Mouse (Mus musculus): ENCODE measurements at regions not wholly inside any gene's neighbourhood (a gene's known extent, or its start where the extent isn't known, plus 50 kb on each side); places are given as distances from the start of the nearest gene placed in this dataset.

GRCm38 (mm10) chr1:35936362-35937093 lies 131.7 kb upstream of the Hs6st1 start:
- Histone ChIP-seq H3K36me3 (ENCODE audit: control insufficient read depth, insufficient read depth, low read length) (no peaks in the 10 kb centered on the region), H3K4me3 (ENCODE audit: low read length) (no peak overlapping the region), H3K9ac (ENCODE audit: low read depth, low read length) (no peak overlapping the region), H3K9me3 (ENCODE audit: control insufficient read depth, low read length) (no peaks in the 10 kb centered on the region), H3K4me2 (ENCODE audit: low read depth, low read length) (no peak overlapping the region), H3K27ac (ENCODE audit: low read length) (no peak overlapping the region), H3K4me1 (ENCODE audit: control insufficient read depth, insufficient read depth, low read length) (no peaks in the 10 kb centered on the region), H3K27me3 (replicated peaks; ENCODE audit: control insufficient read depth, insufficient read depth, low read length) (no peaks in the 10 kb centered on the region)
- no peak for ATAC-seq
- WGBS: 70% methylated on average over 5 of the region's 5 CpGs

- Histone ChIP-seq H3K9ac (ENCODE audit: low read depth, low read length) (no peak overlapping the region), H3K36me3 (ENCODE audit: control insufficient read depth, insufficient read depth, low read length) (no peaks in the 10 kb centered on the region), H3K27ac (ENCODE audit: low read length) (no peak overlapping the region), H3K4me1 (ENCODE audit: control insufficient read depth, insufficient read depth, low read length) (no peaks in the 10 kb centered on the region), H3K4me3 (ENCODE audit: low read length) (no peak overlapping the region), H3K4me2 (ENCODE audit: low read depth, low read length) (no peak overlapping the region), H3K27me3 (replicated peaks; ENCODE audit: control insufficient read depth, insufficient read depth, low read length) (no peaks in the 10 kb centered on the region), H3K9me3 (ENCODE audit: control insufficient read depth, low read length) (no peaks in the 10 kb centered on the region)
- 62% methylated on average over 2 of the region's 2 CpGs for WGBS
- peak; percentile 32; the same call in 1 of the 2 replicates for ATAC-seq
These were observed 128.0 kb upstream of the Hs6st1 start for GRCm38 (mm10) chr1:35940236-35940635.

GRCm38 (mm10) chr1:35941642-35942077 lies 126.5 kb upstream of the Hs6st1 start:
- no peak overlapping the region for H3K9ac ChIP-seq (ENCODE audit: low read depth, low read length)
- no peak overlapping the region for H3K4me3 ChIP-seq (ENCODE audit: low read length)
- no peak for ATAC-seq
- no peak overlapping the region for H3K27ac ChIP-seq (ENCODE audit: low read length)
- 46% methylated on average over 8 of the region's 8 CpGs for WGBS
- H3K4me1 ChIP-seq (ENCODE audit: control insufficient read depth, insufficient read depth, low read length): no peaks in the 10 kb centered on the region
- no peaks in the 10 kb centered on the region for H3K36me3 ChIP-seq (ENCODE audit: control insufficient read depth, insufficient read depth, low read length)
- H3K27me3 ChIP-seq (replicated peaks; ENCODE audit: control insufficient read depth, insufficient read depth, low read length): no peaks in the 10 kb centered on the region
- no peaks in the 10 kb centered on the region for H3K9me3 ChIP-seq (ENCODE audit: control insufficient read depth, low read length)
- H3K4me2 ChIP-seq (ENCODE audit: low read depth, low read length): no peak overlapping the region

GRCm38 (mm10) chr1:35942222-35942621 lies 126.0 kb upstream of the Hs6st1 start:
- H3K27me3 ChIP-seq (replicated peaks; ENCODE audit: control insufficient read depth, insufficient read depth, low read length): no peaks in the 10 kb centered on the region
- H3K9me3 ChIP-seq (ENCODE audit: control insufficient read depth, low read length): no peaks in the 10 kb centered on the region
- H3K27ac ChIP-seq (ENCODE audit: low read length): no peak overlapping the region
- H3K36me3 ChIP-seq (ENCODE audit: control insufficient read depth, insufficient read depth, low read length): no peaks in the 10 kb centered on the region
- WGBS: 58% methylated on average over 7 of the region's 7 CpGs
- no peak overlapping the region for H3K9ac ChIP-seq (ENCODE audit: low read depth, low read length)
- no peak overlapping the region for H3K4me3 ChIP-seq (ENCODE audit: low read length)
- no peaks in the 10 kb centered on the region for H3K4me1 ChIP-seq (ENCODE audit: control insufficient read depth, insufficient read depth, low read length)
- no peak overlapping the region for H3K4me2 ChIP-seq (ENCODE audit: low read depth, low read length)
- ATAC-seq: no peak

- no peaks in the 10 kb centered on the region for H3K36me3 ChIP-seq (ENCODE audit: control insufficient read depth, insufficient read depth, low read length)
- 53% methylated on average over 7 of the region's 7 CpGs for WGBS
- no peak overlapping the region for H3K27ac ChIP-seq (ENCODE audit: low read length)
- H3K9me3 ChIP-seq (ENCODE audit: control insufficient read depth, low read length): no peaks in the 10 kb centered on the region
- no peak overlapping the region for H3K9ac ChIP-seq (ENCODE audit: low read depth, low read length)
- no peaks in the 10 kb centered on the region for H3K27me3 ChIP-seq (replicated peaks; ENCODE audit: control insufficient read depth, insufficient read depth, low read length)
- no peak overlapping the region for H3K4me2 ChIP-seq (ENCODE audit: low read depth, low read length)
- no peaks in the 10 kb centered on the region for H3K4me1 ChIP-seq (ENCODE audit: control insufficient read depth, insufficient read depth, low read length)
- no peak for ATAC-seq
- H3K4me3 ChIP-seq (ENCODE audit: low read length): no peak overlapping the region
These were observed 124.4 kb upstream of the Hs6st1 start for GRCm38 (mm10) chr1:35943800-35944199.

- no peak for ATAC-seq
- H3K4me2 ChIP-seq (ENCODE audit: low read depth, low read length): no peak overlapping the region
- H3K4me1 ChIP-seq (ENCODE audit: control insufficient read depth, insufficient read depth, low read length): no peaks in the 10 kb centered on the region
- no peak overlapping the region for H3K27ac ChIP-seq (ENCODE audit: low read length)
- no peaks in the 10 kb centered on the region for H3K36me3 ChIP-seq (ENCODE audit: control insufficient read depth, insufficient read depth, low read length)
- no peak overlapping the region for H3K4me3 ChIP-seq (ENCODE audit: low read length)
- H3K9ac ChIP-seq (ENCODE audit: low read depth, low read length): no peak overlapping the region
- no peaks in the 10 kb centered on the region for H3K9me3 ChIP-seq (ENCODE audit: control insufficient read depth, low read length)
- no peaks in the 10 kb centered on the region for H3K27me3 ChIP-seq (replicated peaks; ENCODE audit: control insufficient read depth, insufficient read depth, low read length)
- 66% methylated on average over 5 of the region's 5 CpGs for WGBS
These were observed 123.8 kb upstream of the Hs6st1 start for GRCm38 (mm10) chr1:35944376-35944775.

GRCm38 (mm10) chr1:35944849-35945248 lies 123.4 kb upstream of the Hs6st1 start:
- H3K9ac ChIP-seq (ENCODE audit: low read depth, low read length): no peak overlapping the region
- H3K4me3 ChIP-seq (ENCODE audit: low read length): no peak overlapping the region
- no peak for ATAC-seq
- no peaks in the 10 kb centered on the region for H3K4me1 ChIP-seq (ENCODE audit: control insufficient read depth, insufficient read depth, low read length)
- H3K9me3 ChIP-seq (ENCODE audit: control insufficient read depth, low read length): no peaks in the 10 kb centered on the region
- WGBS: 83% methylated on average over 8 of the region's 8 CpGs
- H3K27me3 ChIP-seq (replicated peaks; ENCODE audit: control insufficient read depth, insufficient read depth, low read length): no peaks in the 10 kb centered on the region
- no peaks in the 10 kb centered on the region for H3K36me3 ChIP-seq (ENCODE audit: control insufficient read depth, insufficient read depth, low read length)
- H3K27ac ChIP-seq (ENCODE audit: low read length): no peak overlapping the region
- no peak overlapping the region for H3K4me2 ChIP-seq (ENCODE audit: low read depth, low read length)

- Histone ChIP-seq H3K27me3 (replicated peaks; ENCODE audit: control insufficient read depth, insufficient read depth, low read length) (no peaks in the 10 kb centered on the region), H3K4me2 (ENCODE audit: low read depth, low read length) (no peak overlapping the region), H3K4me1 (ENCODE audit: control insufficient read depth, insufficient read depth, low read length) (no peaks in the 10 kb centered on the region), H3K9ac (ENCODE audit: low read depth, low read length) (no peak overlapping the region), H3K36me3 (ENCODE audit: control insufficient read depth, insufficient read depth, low read length) (no peaks in the 10 kb centered on the region), H3K4me3 (ENCODE audit: low read length) (no peak overlapping the region), H3K9me3 (ENCODE audit: control insufficient read depth, low read length) (no peaks in the 10 kb centered on the region), H3K27ac (ENCODE audit: low read length) (no peak overlapping the region)
- ATAC-seq: no peak
- WGBS: 84% methylated on average over 4 of the region's 4 CpGs
These were observed 122.6 kb upstream of the Hs6st1 start for GRCm38 (mm10) chr1:35945596-35945995.

GRCm38 (mm10) chr1:35948104-35948503 lies 120.1 kb upstream of the Hs6st1 start:
- Histone ChIP-seq H3K4me3 (ENCODE audit: low read length) (no peak overlapping the region), H3K9ac (ENCODE audit: low read depth, low read length) (no peak overlapping the region), H3K9me3 (ENCODE audit: control insufficient read depth, low read length) (no peaks in the 10 kb centered on the region), H3K36me3 (ENCODE audit: control insufficient read depth, insufficient read depth, low read length) (no peaks in the 10 kb centered on the region), H3K27me3 (replicated peaks; ENCODE audit: control insufficient read depth, insufficient read depth, low read length) (no peaks in the 10 kb centered on the region), H3K4me1 (ENCODE audit: control insufficient read depth, insufficient read depth, low read length) (no peaks in the 10 kb centered on the region), H3K27ac (ENCODE audit: low read length) (no peak overlapping the region), H3K4me2 (ENCODE audit: low read depth, low read length) (no peak overlapping the region)
- ATAC-seq: no peak
- WGBS: 67% methylated on average over 5 of the region's 5 CpGs

GRCm38 (mm10) chr1:35951082-35951481 lies 117.1 kb upstream of the Hs6st1 start:
- H3K4me2 ChIP-seq (ENCODE audit: low read depth, low read length): no peak overlapping the region
- no peak overlapping the region for H3K27ac ChIP-seq (ENCODE audit: low read length)
- no peaks in the 10 kb centered on the region for H3K9me3 ChIP-seq (ENCODE audit: control insufficient read depth, low read length)
- no peak overlapping the region for H3K4me3 ChIP-seq (ENCODE audit: low read length)
- no peak for ATAC-seq
- no peak overlapping the region for H3K9ac ChIP-seq (ENCODE audit: low read depth, low read length)
- WGBS: 70% methylated on average over 4 of the region's 4 CpGs
- no peaks in the 10 kb centered on the region for H3K36me3 ChIP-seq (ENCODE audit: control insufficient read depth, insufficient read depth, low read length)
- no peaks in the 10 kb centered on the region for H3K27me3 ChIP-seq (replicated peaks; ENCODE audit: control insufficient read depth, insufficient read depth, low read length)
- H3K4me1 ChIP-seq (ENCODE audit: control insufficient read depth, insufficient read depth, low read length): no peaks in the 10 kb centered on the region
